Mouse (Mus musculus) intestine, embryonic 16.5 days (tissue): ENCODE results near the gene BC107364. TPM values are rescaled to one million over a fixed set of nuclear protein-coding genes. Genes with fewer than 3 reads are reported as not detected.
A peak's percentile ranks its signal among the peaks of the same experiment; 100 is the strongest.
"Not testable (repeated sequence)": the region's sequence is repeated elsewhere in the genome, so short reads cannot be mapped to it uniquely, and the experiment has no call there.

ENCODE experiments used
- ATAC-seq: fragments of 200-750 bp; cut with Nextera tagmentation; 2 replicates; pipeline ENCODE4 v1.8.0; 2017; ENCODE audit warnings: moderate TSS enrichment, moderate library complexity
- H3K27ac ChIP-seq: fragments of 300-500 bp; sonication (generic); 2 replicates; pipeline ENCODE4 v1.5.1; 2014; ENCODE audit warnings: mild to moderate bottlenecking, low read length
- H3K27me3 ChIP-seq: fragments of 300-500 bp; sonication (generic); replicated peaks from 2 replicates; pipeline ENCODE4 v1.6.1; 2014; ENCODE audit warnings: low read length, control low read depth, mixed read lengths; ENCODE audit not compliant: control insufficient read depth, insufficient read depth
- H3K36me3 ChIP-seq: fragments of 300-500 bp; sonication (generic); 2 replicates; pipeline ENCODE4 v1.6.1; 2014; ENCODE audit warnings: low read length, control low read depth; ENCODE audit not compliant: control insufficient read depth, insufficient read depth
- H3K4me1 ChIP-seq: fragments of 300-500 bp; sonication (generic); 2 replicates; pipeline ENCODE4 v1.6.1; 2014; ENCODE audit warnings: low read length, control low read depth, mixed read lengths; ENCODE audit not compliant: control insufficient read depth, insufficient read depth
- H3K4me2 ChIP-seq: fragments of 300-500 bp; sonication (generic); 2 replicates; pipeline ENCODE4 v1.6.1; 2014; ENCODE audit warnings: low read depth, low read length, control low read depth
- H3K4me3 ChIP-seq: fragments of 300-500 bp; sonication (generic); 2 replicates; pipeline ENCODE4 v1.5.1; 2014; ENCODE audit warnings: mild to moderate bottlenecking, low read length
- H3K9ac ChIP-seq: fragments of 300-500 bp; sonication (generic); 2 replicates; pipeline ENCODE4 v1.6.1; 2014; ENCODE audit warnings: low read depth, low read length
- H3K9me3 ChIP-seq: fragments of 300-500 bp; sonication (generic); 2 replicates; pipeline ENCODE4 v1.6.1; 2016; ENCODE audit warnings: low read length, control low read depth; ENCODE audit not compliant: control insufficient read depth
- WGBS: fragments of 180-500 bp; shearing (Covaris S2); extraction: QIAGEN DNeasy Blood & Tissue Kit; methylation state at CpG from one replicate; pipeline ENCODE4 v1.1.7; 2014; 5-methylcytosine and 5-hydroxymethylcytosine counted together
- polyA plus RNA-seq: library from polyadenylated mRNA; unstranded; fragments of >200 nt; fragmentation: Nextera tagmentation; extraction: Ambion mirVana; gene quantifications from 2 replicates; pipeline ENCODE4 v1.2.1, GENCODE M21; 2015

Gene BC107364
- polyA plus RNA-seq, 1 experiment from 2014 or later: 0.12 TPM

DNA sequence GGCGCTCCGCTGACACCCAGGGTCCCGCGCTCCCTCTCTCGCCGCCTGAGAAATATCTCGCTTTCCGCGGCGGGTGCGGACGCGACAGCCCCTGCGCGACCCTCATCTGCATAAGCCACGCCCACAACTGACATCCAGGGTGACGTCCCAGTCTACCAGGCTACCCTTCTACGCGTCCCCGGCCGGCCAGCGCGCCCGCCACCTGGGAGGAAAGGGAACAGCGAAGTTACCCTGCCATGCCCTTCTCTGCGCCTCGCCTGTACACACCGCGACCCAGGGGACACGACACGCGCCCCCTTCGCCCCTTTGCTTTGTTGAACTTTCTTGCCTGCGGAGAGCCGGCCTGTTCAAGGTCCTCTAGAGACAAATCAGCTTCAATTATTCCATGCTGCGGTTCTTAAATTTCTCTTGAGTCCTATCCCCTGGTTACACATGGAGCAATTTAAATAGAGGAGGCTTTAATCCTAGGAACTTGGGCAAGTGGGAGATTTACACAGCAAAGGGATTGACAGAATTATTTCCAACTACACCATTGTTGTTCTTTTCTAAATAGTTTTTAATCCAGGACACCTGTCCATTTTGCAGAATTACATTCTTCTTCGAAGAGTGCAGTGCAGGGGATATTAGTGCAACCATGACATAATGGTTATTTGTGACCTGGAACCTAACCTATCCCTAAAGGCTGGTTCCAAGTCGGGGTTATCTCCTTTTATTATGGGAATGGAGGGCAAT, 34.9 kb upstream of the BC107364 start:
- Histone ChIP-seq H3K4me3 (peak overlapping the region; percentile 25), H3K27ac (peak overlapping the region; percentile 35; the same call in 1 of the 2 replicates), H3K4me2 (peak overlapping the region; percentile 47)
- H3K4me1 ChIP-seq, H3K9ac ChIP-seq, H3K27me3 ChIP-seq, H3K36me3 ChIP-seq, H3K9me3 ChIP-seq: not testable (repeated sequence)
- ATAC-seq: peak; percentile 82
- 13% methylated on average over 5 of the region's 38 CpGs for WGBS

DNA sequence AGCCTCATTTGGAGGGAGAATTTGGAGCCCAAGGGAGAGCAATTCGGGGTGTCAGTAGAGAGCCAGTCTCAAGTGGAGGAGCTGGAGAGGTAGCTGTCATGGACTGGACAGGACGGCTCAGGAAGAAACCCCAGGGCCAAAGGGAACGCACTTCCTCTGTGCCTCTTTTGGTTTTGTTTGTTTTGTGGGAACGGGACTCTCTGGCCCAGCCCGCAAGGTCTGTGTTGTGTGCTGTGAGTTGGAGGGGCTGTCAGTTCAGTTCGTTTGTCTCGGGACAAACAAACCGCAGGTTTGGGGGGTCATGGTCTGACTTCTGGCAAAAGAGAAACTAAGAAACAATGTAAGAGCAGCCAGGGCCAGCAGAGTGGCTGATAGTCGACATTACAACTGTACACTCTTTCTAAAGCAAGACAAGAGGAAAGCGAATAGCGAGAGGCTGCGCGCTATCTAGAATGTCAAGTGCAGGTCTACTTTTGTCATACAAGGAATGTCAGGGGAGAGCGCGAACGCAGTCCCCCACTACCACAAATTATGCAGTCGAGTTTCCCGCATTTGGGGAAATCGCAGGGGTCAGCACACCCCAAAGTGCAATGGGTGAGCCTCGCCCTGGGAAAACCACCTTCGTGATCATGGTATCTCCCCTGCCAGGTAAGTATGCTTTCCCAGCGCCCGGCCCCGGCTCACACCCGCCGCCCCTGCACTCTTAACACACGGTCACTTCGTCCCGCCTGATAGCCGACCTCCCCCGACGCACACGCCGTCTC, 34.1 kb upstream of the BC107364 start:
- H3K36me3 ChIP-seq, H3K9ac ChIP-seq, H3K27me3 ChIP-seq, H3K9me3 ChIP-seq, H3K27ac ChIP-seq, H3K4me3 ChIP-seq, H3K4me2 ChIP-seq, H3K4me1 ChIP-seq: not testable (repeated sequence)
- peak; percentile 72 for ATAC-seq
- 0% methylated on average over 4 of the region's 34 CpGs for WGBS

DNA sequence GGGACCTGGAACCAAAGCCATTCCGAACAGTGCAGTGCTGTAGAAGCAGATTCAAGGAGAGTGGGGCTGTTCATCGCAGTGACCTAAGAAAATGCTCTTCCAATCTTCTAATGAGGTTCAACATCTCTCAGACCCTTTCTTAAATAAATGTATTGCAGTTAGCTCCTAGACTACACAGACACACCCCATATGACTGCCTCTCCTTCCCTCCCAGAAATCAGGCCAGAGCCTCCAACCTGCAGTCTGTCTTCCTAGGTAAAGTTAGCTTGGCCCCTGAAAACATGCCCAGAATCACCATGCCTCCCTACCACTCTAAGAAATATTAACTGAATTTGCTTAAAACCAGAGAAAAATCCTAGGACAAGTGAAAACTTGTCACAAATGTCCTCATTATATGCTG, 33.3 kb upstream of the BC107364 start:
- no peak for ATAC-seq
- WGBS: 80% methylated on average over 2 of the region's 2 CpGs
- no peaks in the 10 kb centered on the region for H3K9me3 ChIP-seq
- H3K27ac ChIP-seq: no peak overlapping the region
- no peak overlapping the region for H3K4me3 ChIP-seq
- peaks cover 5% of the 10 kb centered on the region; the same call in 1 of the 2 replicates for H3K4me1 ChIP-seq
- no peak overlapping the region for H3K9ac ChIP-seq
- H3K4me2 ChIP-seq: 0 out of 2 replicates have a peak overlapping the region, but pooled peaks have one; percentile 9
- H3K27me3 ChIP-seq: no peaks in the 10 kb centered on the region
- no peaks in the 10 kb centered on the region for H3K36me3 ChIP-seq

DNA sequence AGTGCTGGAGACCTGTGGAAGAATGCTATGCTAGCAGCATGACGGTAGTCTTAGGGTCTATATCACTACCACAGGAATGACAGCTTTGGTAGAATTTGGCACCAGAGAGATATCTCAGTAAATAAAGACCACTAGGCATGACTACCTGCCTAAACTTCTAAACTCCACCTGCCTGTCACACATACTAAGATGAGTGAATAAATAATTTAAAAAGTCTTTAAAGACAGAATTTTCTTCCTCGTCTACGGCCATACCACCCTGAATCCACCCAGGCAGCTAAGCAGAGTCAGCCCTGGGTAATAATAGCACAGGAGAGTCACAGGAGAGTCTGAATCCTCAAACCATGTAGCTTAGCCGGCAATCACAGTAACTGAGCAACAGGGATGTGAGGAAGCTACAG, 32.8 kb upstream of the BC107364 start:
- Histone ChIP-seq H3K4me1 (peaks cover 5% of the 10 kb centered on the region; the same call in 1 of the 2 replicates), H3K27me3 (no peaks in the 10 kb centered on the region), H3K36me3 (no peaks in the 10 kb centered on the region), H3K27ac (no peak overlapping the region), H3K4me3 (no peak overlapping the region), H3K9me3 (no peaks in the 10 kb centered on the region), H3K9ac (no peak overlapping the region), H3K4me2 (no peak overlapping the region)
- no peak for ATAC-seq
- 79% methylated on average over 4 of the region's 4 CpGs for WGBS

DNA sequence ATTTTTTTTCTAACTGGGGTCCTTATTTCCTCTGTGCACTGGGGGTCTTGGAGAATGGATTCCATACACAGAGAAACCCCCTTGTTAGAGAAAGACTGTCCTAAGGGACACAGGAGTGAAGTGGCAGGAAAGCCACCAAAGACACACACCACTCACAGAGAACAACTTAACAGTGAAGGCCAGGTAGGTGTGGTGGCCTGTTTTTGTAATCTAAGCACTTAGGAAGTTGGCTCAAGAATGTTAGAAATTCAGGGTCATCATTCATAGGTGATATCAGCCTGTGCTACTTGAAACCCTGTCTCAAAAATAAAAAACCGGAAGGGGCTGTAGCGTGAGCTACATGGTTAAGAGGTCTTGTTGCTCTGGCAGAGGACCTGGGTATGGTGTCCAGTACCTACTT, 31.8 kb upstream of the BC107364 start:
- peaks cover 5% of the 10 kb centered on the region; the same call in 1 of the 2 replicates for H3K4me1 ChIP-seq
- no peak overlapping the region for H3K27ac ChIP-seq
- H3K27me3 ChIP-seq: 0 out of 2 replicates have a peak, but pooled peaks cover 3% of the 10 kb centered on the region
- 92% methylated on average over 2 of the region's 2 CpGs for WGBS
- no peak overlapping the region for H3K9ac ChIP-seq
- H3K9me3 ChIP-seq: no peaks in the 10 kb centered on the region
- H3K4me2 ChIP-seq: no peak overlapping the region
- H3K4me3 ChIP-seq: no peak overlapping the region
- H3K36me3 ChIP-seq: no peaks in the 10 kb centered on the region
- no peak for ATAC-seq

DNA sequence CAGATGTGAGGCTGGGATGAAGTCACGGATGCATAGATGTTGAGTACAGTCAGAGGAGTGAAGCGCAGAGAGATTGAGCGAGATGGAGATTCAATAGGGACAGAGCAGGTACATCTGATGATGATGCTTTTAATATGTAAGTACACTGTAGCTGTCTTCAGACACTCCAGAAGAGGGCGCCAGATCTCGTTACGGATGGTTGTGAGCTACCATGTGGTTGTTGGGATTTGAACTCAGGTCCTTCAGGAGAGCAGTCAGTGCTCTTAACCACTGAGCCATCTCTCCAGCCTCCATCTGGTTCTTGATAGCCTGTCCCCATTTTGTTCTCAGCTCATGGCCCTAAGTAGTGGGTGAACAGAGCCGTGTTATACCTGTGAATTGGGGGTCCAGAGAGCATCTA, 30.9 kb upstream of the BC107364 start:
- H3K4me3 ChIP-seq, H3K4me2 ChIP-seq, H3K9ac ChIP-seq, H3K9me3 ChIP-seq, H3K36me3 ChIP-seq, H3K4me1 ChIP-seq, H3K27ac ChIP-seq, ATAC-seq, H3K27me3 ChIP-seq: not testable (repeated sequence)
- WGBS: 55% methylated on average over 7 of the region's 7 CpGs

DNA sequence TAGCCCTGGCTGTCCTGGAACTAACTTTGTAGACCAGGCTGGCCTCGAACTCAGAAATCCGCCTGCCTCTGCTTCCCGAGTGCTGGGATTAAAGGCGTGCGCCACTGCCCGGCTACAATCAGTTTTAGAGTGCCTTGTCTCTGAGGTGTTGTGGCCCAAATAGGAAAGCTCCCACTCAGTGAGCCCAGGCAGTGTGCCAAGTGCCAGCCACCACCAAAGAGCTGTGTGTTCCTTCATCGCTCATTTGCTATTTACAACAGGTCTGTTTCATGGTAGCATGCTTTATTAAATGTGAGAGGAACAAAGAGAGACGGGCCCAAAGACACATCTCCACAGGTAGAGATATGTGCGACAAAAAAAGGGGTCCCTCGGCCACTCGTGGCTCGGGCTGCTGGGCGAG, 30.3 kb upstream of the BC107364 start:
- WGBS: 92% methylated on average over 13 of the region's 13 CpGs
- no peak for ATAC-seq
- no peaks in the 10 kb centered on the region for H3K36me3 ChIP-seq
- H3K4me2 ChIP-seq: no peak overlapping the region
- no peak overlapping the region for H3K4me3 ChIP-seq
- H3K9me3 ChIP-seq: no peaks in the 10 kb centered on the region
- peaks cover 5% of the 10 kb centered on the region; the same call in 1 of the 2 replicates for H3K4me1 ChIP-seq
- no peak overlapping the region for H3K9ac ChIP-seq
- peaks cover 4% of the 10 kb centered on the region; the same call in 1 of the 2 replicates for H3K27me3 ChIP-seq
- no peak overlapping the region for H3K27ac ChIP-seq

DNA sequence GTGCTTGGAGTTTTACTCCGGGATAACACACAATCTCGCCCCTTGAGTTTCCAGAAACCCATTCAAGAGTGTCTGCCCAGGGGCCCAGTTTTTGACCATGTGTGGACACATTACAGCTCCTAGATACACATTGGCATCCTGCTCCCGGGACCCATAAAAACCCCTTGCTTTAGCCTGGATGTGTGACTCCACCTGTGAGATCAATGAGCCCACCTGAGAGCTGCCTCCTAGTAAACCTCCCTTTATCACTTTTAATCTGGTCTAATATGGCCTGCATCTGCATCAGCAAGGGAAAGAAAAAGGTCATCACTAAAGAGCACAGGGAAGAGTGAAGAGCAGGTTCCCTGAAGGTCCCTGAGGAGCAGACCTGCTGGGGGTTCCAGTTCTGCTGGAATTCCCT, 29.8 kb upstream of the BC107364 start:
- no peak overlapping the region for H3K4me3 ChIP-seq
- no peak overlapping the region for H3K27ac ChIP-seq
- 85% methylated on average over 3 of the region's 3 CpGs for WGBS
- H3K4me1 ChIP-seq: peaks cover 5% of the 10 kb centered on the region; the same call in 1 of the 2 replicates
- no peak overlapping the region for H3K9ac ChIP-seq
- H3K27me3 ChIP-seq: peaks cover 7% of the 10 kb centered on the region; the same call in 1 of the 2 replicates
- no peak overlapping the region for H3K4me2 ChIP-seq
- ATAC-seq: no peak
- no peaks in the 10 kb centered on the region for H3K36me3 ChIP-seq
- no peaks in the 10 kb centered on the region for H3K9me3 ChIP-seq

DNA sequence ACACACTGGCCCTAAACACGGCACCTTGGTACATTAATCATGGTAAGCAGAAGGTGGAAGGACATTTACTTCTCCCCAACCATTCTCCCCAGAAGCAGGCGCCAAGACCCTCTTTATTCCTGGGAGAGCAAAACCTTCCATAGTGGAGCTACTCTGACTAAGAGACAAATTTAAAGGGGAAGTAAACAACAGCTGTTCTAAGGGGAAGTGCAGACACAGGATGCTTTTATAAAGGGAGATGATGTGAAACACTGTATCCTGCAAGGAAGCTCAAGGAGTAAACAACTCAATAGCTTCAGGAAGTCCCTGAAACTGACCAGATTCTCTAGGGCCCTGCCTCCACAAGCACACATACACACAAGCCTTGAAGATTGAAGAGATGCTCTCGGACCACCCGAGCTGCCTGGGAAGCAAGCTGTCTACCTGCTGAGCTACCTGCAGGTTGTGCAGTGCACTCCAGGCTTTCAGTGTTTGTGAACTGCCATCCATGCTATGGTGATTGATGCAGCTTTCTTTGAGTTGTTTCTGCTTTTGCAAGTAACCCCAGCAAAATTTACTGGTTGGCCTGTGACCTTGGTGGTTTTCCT, 28.7 kb upstream of the BC107364 start:
- no peak for ATAC-seq
- H3K4me3 ChIP-seq: no peak overlapping the region
- no peaks in the 10 kb centered on the region for H3K36me3 ChIP-seq
- WGBS: 70% methylated on average over 4 of the region's 4 CpGs
- peaks cover 5% of the 10 kb centered on the region; the same call in 1 of the 2 replicates for H3K4me1 ChIP-seq
- H3K4me2 ChIP-seq: no peak overlapping the region
- H3K9ac ChIP-seq: no peak overlapping the region
- no peaks in the 10 kb centered on the region for H3K9me3 ChIP-seq
- peaks cover 13% of the 10 kb centered on the region for H3K27me3 ChIP-seq
- H3K27ac ChIP-seq: no peak overlapping the region
